Mouse (Mus musculus): Measurements from ENCODE around the gene Carhsp1. TPM values are rescaled to one million over a fixed set of nuclear protein-coding genes. Genes with fewer than 3 reads are reported as not detected.

Gene Carhsp1
- polyA plus RNA-seq, 1 experiment from 2014 or later, result 87.2 TPM

GRCm38 (mm10) chr16:8638131-8638530, 33.8 kb downstream of the Carhsp1 start:
- Histone ChIP-seq H3K9me3 (no peaks in the 10 kb centered on the region), H3K4me3 (peak overlapping the region; percentile 83), H3K27ac (replicated peaks) (peak overlapping the region; percentile 91), H3K9ac (peak overlapping the region; percentile 92), H3K4me1 (peaks cover 34% of the 10 kb centered on the region), H3K36me3 (peaks cover 34% of the 10 kb centered on the region), H3K4me2 (peak overlapping the region; percentile 94), H3K27me3 (replicated peaks) (no peaks in the 10 kb centered on the region)
- no peak for ATAC-seq (ENCODE audit: extremely low read depth, insufficient number of reproducible peaks, low FRiP score, low TSS enrichment)
- WGBS, result 40% methylated on average over 7 of the region's 7 CpGs

- H3K9me3 ChIP-seq, result no peaks in the 10 kb centered on the region
- peak within 1 kb of the TSS; percentile 83 for H3K4me3 ChIP-seq
- peaks cover 34% of the 10 kb centered on the region for H3K4me1 ChIP-seq
- H3K27ac ChIP-seq (replicated peaks), result peak within 1 kb of the TSS; percentile 91
- H3K4me2 ChIP-seq, result peak within 1 kb of the TSS; percentile 94
- no peaks in the 10 kb centered on the region for H3K27me3 ChIP-seq (replicated peaks)
- under 1% methylated on average over 59 of the region's 59 CpGs for WGBS
- H3K36me3 ChIP-seq, result peaks cover 33% of the 10 kb centered on the region
- peak; percentile 79 for ATAC-seq (ENCODE audit: extremely low read depth, insufficient number of reproducible peaks, low FRiP score, low TSS enrichment)
- H3K9ac ChIP-seq, result peak within 1 kb of the TSS; percentile 92
Observed at GRCm38 (mm10) chr16:8637217-8638051, 34.5 kb downstream of the Carhsp1 start, which contains the start of the genes Pmm2 and Tmem186. Pmm2 (plus strand) TSS chr16:8637674. Tmem186 (minus strand) TSS chr16:8637712.

- 0% methylated on average over 13 of the region's 13 CpGs for WGBS
- H3K27me3 ChIP-seq (replicated peaks), result no peaks in the 10 kb centered on the region
- peaks cover 38% of the 10 kb centered on the region for H3K36me3 ChIP-seq
- no peak for ATAC-seq (ENCODE audit: extremely low read depth, insufficient number of reproducible peaks, low FRiP score, low TSS enrichment)
- H3K4me2 ChIP-seq, result peak overlapping the region; percentile 94
- H3K9me3 ChIP-seq, result no peaks in the 10 kb centered on the region
- peak overlapping the region; percentile 92 for H3K9ac ChIP-seq
- peak overlapping the region; percentile 83 for H3K4me3 ChIP-seq
- H3K4me1 ChIP-seq, result peaks cover 34% of the 10 kb centered on the region
- H3K27ac ChIP-seq (replicated peaks), result peak overlapping the region; percentile 91
Observed at GRCm38 (mm10) chr16:8636867-8637216, 35.1 kb downstream of the Carhsp1 start.

GRCm38 (mm10) chr16:8631428-8631827, 40.5 kb downstream of the Carhsp1 start:
- Histone ChIP-seq H3K27ac (replicated peaks) (no peak overlapping the region), H3K27me3 (replicated peaks) (no peaks in the 10 kb centered on the region), H3K36me3 (peaks cover 44% of the 10 kb centered on the region), H3K9me3 (no peaks in the 10 kb centered on the region), H3K4me1 (peaks cover 8% of the 10 kb centered on the region), H3K4me3 (no peak overlapping the region), H3K9ac (no peak overlapping the region), H3K4me2 (no peak overlapping the region)
- no peak for ATAC-seq (ENCODE audit: extremely low read depth, insufficient number of reproducible peaks, low FRiP score, low TSS enrichment)
- 82% methylated on average over 5 of the region's 5 CpGs for WGBS

DNA sequence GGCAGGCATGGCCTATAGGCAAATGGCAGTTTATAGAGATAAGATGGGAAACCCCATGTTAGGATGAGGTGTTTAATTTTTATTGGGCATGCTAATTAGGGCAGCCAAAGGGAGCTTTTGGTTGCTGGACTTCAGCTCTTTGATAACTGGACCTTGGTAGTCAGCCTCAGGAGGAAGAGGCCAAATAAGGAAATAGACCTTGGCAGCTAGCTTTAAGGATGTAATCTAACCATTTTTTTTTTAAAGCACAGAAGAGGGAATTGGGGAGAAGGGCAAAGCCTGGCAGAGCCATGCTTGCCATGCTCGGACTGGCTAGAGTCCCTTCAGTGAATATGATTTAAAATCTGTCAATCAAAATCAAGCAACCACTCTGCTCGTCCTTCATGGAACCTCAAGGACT, 41.5 kb downstream of the Carhsp1 start:
- peaks cover 38% of the 10 kb centered on the region for H3K36me3 ChIP-seq
- no peaks in the 10 kb centered on the region for H3K27me3 ChIP-seq (replicated peaks)
- H3K4me2 ChIP-seq, result no peak overlapping the region
- no peak for ATAC-seq (ENCODE audit: extremely low read depth, insufficient number of reproducible peaks, low FRiP score, low TSS enrichment)
- H3K4me3 ChIP-seq, result no peak overlapping the region
- no peaks in the 10 kb centered on the region for H3K4me1 ChIP-seq
- 68% methylated on average over 2 of the region's 2 CpGs for WGBS
- no peak overlapping the region for H3K27ac ChIP-seq (replicated peaks)
- no peaks in the 10 kb centered on the region for H3K9me3 ChIP-seq
- no peak overlapping the region for H3K9ac ChIP-seq

DNA sequence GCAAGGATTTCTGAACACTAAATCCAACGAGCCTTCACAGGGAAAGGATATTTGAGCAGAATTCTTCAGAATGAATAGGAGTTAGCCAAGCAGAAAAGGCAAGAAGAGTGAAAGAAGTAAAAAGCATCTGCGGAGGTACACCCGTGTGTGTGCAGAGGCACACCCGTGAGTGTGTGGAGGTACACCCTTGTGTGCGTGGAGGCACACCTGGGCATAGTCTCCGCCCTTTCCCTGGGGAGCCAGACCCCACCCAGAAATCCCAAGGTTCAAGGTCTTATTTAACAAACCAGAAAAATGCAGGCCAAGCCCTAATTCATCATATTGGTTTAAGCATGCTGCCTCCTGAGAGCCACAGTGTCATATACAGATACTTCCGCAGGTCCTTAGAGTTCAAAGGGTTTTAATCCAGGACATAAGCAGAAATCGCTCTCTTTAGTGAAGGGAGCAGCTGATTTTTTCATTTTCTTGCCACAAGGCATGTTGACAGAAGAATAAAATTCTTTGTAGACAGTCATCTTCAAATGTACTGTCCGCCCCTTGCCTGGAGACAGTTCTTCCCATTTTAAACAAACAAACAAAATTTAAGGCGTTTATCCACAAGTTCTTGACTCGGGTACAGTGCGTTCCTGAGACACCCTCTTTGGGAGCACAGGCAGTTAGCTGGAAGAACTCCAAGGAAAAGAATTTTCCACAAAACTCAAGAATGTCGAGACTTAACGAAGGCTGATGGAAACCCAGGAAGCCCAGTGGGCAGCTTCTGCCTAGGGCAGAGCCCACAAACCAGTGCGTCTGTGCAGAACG, 51.4 kb downstream of the Carhsp1 start:
- no peaks in the 10 kb centered on the region for H3K9me3 ChIP-seq
- H3K4me2 ChIP-seq, result no peak overlapping the region
- no peak overlapping the region for H3K9ac ChIP-seq
- no peaks in the 10 kb centered on the region for H3K27me3 ChIP-seq (replicated peaks)
- no peak overlapping the region for H3K4me3 ChIP-seq
- no peaks in the 10 kb centered on the region for H3K4me1 ChIP-seq
- 75% methylated on average over 16 of the region's 16 CpGs for WGBS
- no peak overlapping the region for H3K27ac ChIP-seq (replicated peaks)
- no peak for ATAC-seq (ENCODE audit: extremely low read depth, insufficient number of reproducible peaks, low FRiP score, low TSS enrichment)
- H3K36me3 ChIP-seq, result peaks cover 15% of the 10 kb centered on the region

GRCm38 (mm10) chr16:8619659-8620314, 52.2 kb downstream of the Carhsp1 start:
- WGBS, result 66% methylated on average over 10 of the region's 10 CpGs
- Histone ChIP-seq H3K27ac (replicated peaks) (no peak overlapping the region), H3K4me2 (no peak overlapping the region), H3K9ac (no peak overlapping the region), H3K9me3 (no peaks in the 10 kb centered on the region), H3K4me1 (no peaks in the 10 kb centered on the region), H3K36me3 (peaks cover 15% of the 10 kb centered on the region), H3K4me3 (no peak overlapping the region), H3K27me3 (replicated peaks) (no peaks in the 10 kb centered on the region)
- ATAC-seq (ENCODE audit: extremely low read depth, insufficient number of reproducible peaks, low FRiP score, low TSS enrichment), result no peak

- Histone ChIP-seq H3K36me3 (peaks cover 36% of the 10 kb centered on the region), H3K4me2 (no peak overlapping the region), H3K27me3 (replicated peaks) (no peaks in the 10 kb centered on the region), H3K9ac (no peak overlapping the region), H3K9me3 (no peaks in the 10 kb centered on the region), H3K27ac (replicated peaks) (no peak overlapping the region), H3K4me3 (no peak overlapping the region), H3K4me1 (no peaks in the 10 kb centered on the region)
- ATAC-seq (ENCODE audit: extremely low read depth, insufficient number of reproducible peaks, low FRiP score, low TSS enrichment), result no peak
- 81% methylated on average over 3 of the region's 3 CpGs for WGBS
Observed at GRCm38 (mm10) chr16:8613447-8613846, 58.5 kb downstream of the Carhsp1 start.

DNA sequence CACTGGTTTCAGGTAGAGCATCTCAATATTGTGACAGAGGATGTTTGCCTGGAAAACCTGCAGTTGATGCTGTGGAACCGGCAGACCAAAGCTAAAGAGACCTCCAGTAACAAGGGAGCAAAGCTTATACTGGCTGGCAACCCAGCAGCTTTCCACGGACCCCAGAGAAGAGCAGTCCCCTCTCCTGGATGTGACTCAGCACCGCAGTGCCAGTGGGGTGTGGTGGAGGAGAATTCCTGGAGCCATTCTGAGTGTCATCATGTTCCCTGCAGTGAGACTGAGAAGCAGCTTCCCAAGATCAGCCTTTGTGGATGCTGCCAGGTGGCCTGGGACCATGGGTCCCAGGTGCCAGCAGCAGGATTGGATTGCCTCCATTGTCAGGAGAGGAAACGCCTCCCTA, 58.9 kb downstream of the Carhsp1 start:
- Histone ChIP-seq H3K4me3 (no peak overlapping the region), H3K9ac (no peak overlapping the region), H3K27me3 (replicated peaks) (no peaks in the 10 kb centered on the region), H3K27ac (replicated peaks) (no peak overlapping the region), H3K9me3 (no peaks in the 10 kb centered on the region), H3K36me3 (peaks cover 38% of the 10 kb centered on the region), H3K4me2 (no peak overlapping the region), H3K4me1 (no peaks in the 10 kb centered on the region)
- 61% methylated on average over 4 of the region's 4 CpGs for WGBS
- no peak for ATAC-seq (ENCODE audit: extremely low read depth, insufficient number of reproducible peaks, low FRiP score, low TSS enrichment)

DNA sequence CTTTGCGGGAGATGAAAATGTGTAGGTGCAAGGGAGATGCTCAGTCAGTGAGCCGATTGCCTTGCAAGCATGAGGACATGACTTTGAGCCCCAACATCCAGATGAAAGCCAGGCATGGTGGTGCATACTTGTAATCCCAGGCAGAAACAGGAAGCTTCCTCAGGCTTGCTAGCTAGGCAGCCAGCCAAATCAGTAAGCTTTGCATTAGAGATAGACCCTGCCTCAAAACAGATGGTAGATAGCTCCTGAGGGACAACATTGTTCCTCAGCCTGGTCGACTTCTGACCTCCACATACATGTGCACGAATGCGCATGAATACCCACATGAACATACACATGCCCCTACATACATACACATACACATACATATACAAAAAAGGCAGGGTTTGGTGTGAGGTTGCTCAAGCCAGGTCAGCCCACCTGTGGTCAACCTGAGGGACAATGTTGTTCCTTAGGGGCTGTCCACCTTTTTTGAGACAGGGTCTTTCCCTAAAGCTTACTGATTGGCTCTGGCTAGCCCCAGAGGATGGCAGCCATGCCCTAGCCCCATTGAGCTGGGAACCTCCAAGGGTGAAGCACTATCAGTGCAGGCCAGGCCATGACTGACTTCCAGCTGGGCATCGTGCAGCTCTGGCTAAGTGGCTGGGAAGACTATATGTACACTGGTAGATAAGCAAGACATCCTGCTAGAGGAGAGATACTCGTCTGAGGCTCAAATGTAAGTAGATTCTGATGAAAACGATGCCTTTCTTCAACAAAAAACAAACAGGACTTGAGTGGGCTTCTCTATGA, 59.5 kb downstream of the Carhsp1 start:
- ATAC-seq (ENCODE audit: extremely low read depth, insufficient number of reproducible peaks, low FRiP score, low TSS enrichment), result no peak
- no peak overlapping the region for H3K27ac ChIP-seq (replicated peaks)
- peaks cover 42% of the 10 kb centered on the region for H3K36me3 ChIP-seq
- no peak overlapping the region for H3K4me3 ChIP-seq
- no peaks in the 10 kb centered on the region for H3K4me1 ChIP-seq
- no peak overlapping the region for H3K9ac ChIP-seq
- 69% methylated on average over 8 of the region's 8 CpGs for WGBS
- H3K27me3 ChIP-seq (replicated peaks), result no peaks in the 10 kb centered on the region
- no peak overlapping the region for H3K4me2 ChIP-seq
- no peaks in the 10 kb centered on the region for H3K9me3 ChIP-seq

Data from heart, embryonic 13.5 days (tissue).